Mouse (Mus musculus) limb, embryonic 12.5 days (tissue): ENCODE measurements around the gene Hmgb1. TPM values are rescaled to one million over a fixed set of nuclear protein-coding genes. Genes with fewer than 3 reads are reported as not detected.
"Not testable (repeated sequence)": the region's sequence is repeated elsewhere in the genome, so short reads cannot be mapped to it uniquely, and the experiment has no call there.

Source experiments
- ATAC-seq: fragments of 200-750 bp; cut with Nextera tagmentation; 2 replicates; pipeline ENCODE4 v1.8.0; 2017; ENCODE audit warnings: low read depth, moderate TSS enrichment; ENCODE audit not compliant: insufficient number of reproducible peaks, insufficient read depth, low FRiP score, low TSS enrichment
- H3K27ac ChIP-seq: fragments of 300-500 bp; sonication (generic); 2 replicates; pipeline ENCODE4 v1.5.1; 2016; ENCODE audit warnings: mild to moderate bottlenecking, moderate library complexity
- H3K27me3 ChIP-seq: fragments of 300-500 bp; sonication (generic); 2 replicates; pipeline ENCODE4 v1.6.1; 2016; ENCODE audit warnings: mild to moderate bottlenecking, moderate library complexity
- H3K36me3 ChIP-seq: fragments of 300-500 bp; sonication (generic); 2 replicates; pipeline ENCODE4 v1.6.1; 2016; ENCODE audit warnings: mild to moderate bottlenecking, moderate library complexity
- H3K4me1 ChIP-seq: fragments of 300-500 bp; sonication (generic); replicated peaks from 2 replicates; pipeline ENCODE4 v1.6.1; 2016
- H3K4me2 ChIP-seq: fragments of 300-500 bp; sonication (generic); 2 replicates; pipeline ENCODE4 v1.6.1; 2016; ENCODE audit warnings: mild to moderate bottlenecking, moderate library complexity
- H3K4me3 ChIP-seq: fragments of 300-500 bp; sonication (generic); replicated peaks from 2 replicates; pipeline ENCODE4 v1.5.1; 2016; ENCODE audit warnings: mild to moderate bottlenecking
- H3K9ac ChIP-seq: fragments of 300-500 bp; sonication (generic); replicated peaks from 2 replicates; pipeline ENCODE4 v1.6.1; 2016; ENCODE audit warnings: mild to moderate bottlenecking, moderate library complexity
- H3K9me3 ChIP-seq: fragments of 300-500 bp; sonication (generic); 2 replicates; pipeline ENCODE4 v1.6.1; 2016; ENCODE audit warnings: mild to moderate bottlenecking, moderate library complexity
- WGBS: fragments of 180-500 bp; shearing (Covaris S2); methylation state at CpG from one replicate; pipeline ENCODE4 v1.1.7; 2016; 5-methylcytosine and 5-hydroxymethylcytosine counted together
- polyA plus RNA-seq: library from polyadenylated mRNA; unstranded; fragments of >200 nt; fragmentation: Nextera tagmentation; extraction: Ambion mirVana; gene quantifications from 2 replicates; pipeline ENCODE4 v1.2.1, GENCODE M21; 2016

The Hmgb1 gene
- polyA plus RNA-seq, 1 experiment from 2014 or later: 2,010 TPM

DNA sequence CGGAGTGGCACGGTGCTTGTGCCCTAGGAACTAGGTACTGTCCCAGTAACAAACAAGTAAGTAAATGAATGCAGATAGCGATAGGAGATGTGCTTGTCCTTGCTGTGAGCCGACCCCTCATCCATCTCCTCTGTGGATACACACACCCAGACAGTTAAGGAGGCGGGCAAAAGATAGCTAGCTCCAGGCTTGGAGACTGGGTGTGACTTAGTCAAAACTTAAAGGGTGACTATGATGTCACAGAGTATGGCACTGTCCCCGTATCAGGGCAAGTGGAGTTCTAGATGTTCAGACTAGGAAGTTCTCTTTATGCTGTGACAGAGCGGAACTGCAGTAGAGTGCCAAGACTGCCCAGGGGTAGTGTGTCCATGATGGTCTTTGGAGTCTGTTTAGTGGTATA lies 37.6 kb downstream of the Hmgb1 start:
- Histone ChIP-seq H3K4me3 (no peak overlapping the region), H3K36me3 (no peaks in the 10 kb centered on the region), H3K27me3 (no peaks in the 10 kb centered on the region), H3K9ac (no peak overlapping the region), H3K4me2 (no peak overlapping the region), H3K27ac (no peak overlapping the region), H3K9me3 (0 out of 2 replicates have a peak, but pooled peaks cover 3% of the 10 kb centered on the region), H3K4me1 (peaks cover 12% of the 10 kb centered on the region)
- ATAC-seq: no peak
- WGBS: 86% methylated on average over 7 of the region's 7 CpGs

DNA sequence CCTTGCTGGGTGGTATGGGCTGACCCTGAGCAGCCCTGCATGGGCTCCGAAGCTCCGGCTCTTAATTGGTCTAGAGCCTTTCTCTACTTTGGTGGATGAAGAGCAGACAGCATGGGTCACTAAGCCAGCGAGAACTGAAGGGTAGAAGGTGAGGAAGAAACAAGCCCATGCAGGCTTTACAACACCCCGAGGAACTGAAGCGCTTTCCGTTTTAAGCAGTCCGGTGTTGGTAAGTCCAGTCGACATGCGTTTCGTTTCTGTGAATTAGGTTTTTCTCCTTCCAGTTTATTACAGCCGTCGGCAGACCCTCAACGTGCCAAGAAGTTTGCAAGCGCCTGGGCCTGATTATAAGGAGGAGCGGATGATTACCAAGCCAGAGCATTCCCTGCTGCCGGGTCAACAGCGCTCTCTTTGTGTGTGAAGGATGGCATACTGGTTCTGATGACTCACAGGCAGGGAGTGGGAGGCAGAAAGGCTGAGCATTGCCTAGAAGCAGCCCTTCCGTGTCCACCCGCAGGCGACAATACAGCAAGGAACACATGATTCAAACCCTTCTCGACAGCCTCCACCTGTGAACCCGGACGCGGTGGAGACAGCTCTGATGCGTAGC lies 40.4 kb downstream of the Hmgb1 start:
- peak overlapping the region; percentile 70 for H3K27ac ChIP-seq
- H3K4me1 ChIP-seq: peaks cover 12% of the 10 kb centered on the region
- H3K27me3 ChIP-seq: no peaks in the 10 kb centered on the region
- 40% methylated on average over 25 of the region's 25 CpGs for WGBS
- H3K9me3 ChIP-seq: no peaks in the 10 kb centered on the region
- H3K4me3 ChIP-seq: no peak overlapping the region
- H3K4me2 ChIP-seq: peak overlapping the region; percentile 39
- H3K9ac ChIP-seq: no peak overlapping the region
- ATAC-seq: no peak
- no peaks in the 10 kb centered on the region for H3K36me3 ChIP-seq

DNA sequence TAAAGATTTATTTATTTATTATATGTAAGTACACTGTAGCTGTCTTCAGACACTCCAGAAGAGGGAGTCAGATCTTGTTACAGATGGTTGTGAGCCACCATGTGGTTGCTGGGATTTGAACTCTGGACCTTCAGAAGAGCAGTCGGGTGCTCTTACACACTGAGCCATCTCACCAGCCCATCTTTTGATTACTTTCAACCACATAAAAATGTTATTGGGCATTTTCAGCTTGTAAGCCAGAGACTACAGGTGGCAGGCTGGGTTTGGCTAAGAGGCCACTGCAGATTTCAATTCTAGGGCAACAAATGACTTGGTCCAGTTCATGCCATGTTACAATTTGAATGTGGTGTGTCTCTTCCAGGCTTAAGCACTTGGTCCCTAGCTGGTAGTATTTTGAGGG lies 43.1 kb downstream of the Hmgb1 start:
- WGBS: 84% methylated on average over 1 of the region's 1 CpGs
- not testable (repeated sequence) for ATAC-seq, H3K36me3 ChIP-seq, H3K27ac ChIP-seq, H3K4me2 ChIP-seq, H3K9ac ChIP-seq, H3K27me3 ChIP-seq, H3K4me3 ChIP-seq, H3K9me3 ChIP-seq
- peaks cover 19% of the 10 kb centered on the region for H3K4me1 ChIP-seq

DNA sequence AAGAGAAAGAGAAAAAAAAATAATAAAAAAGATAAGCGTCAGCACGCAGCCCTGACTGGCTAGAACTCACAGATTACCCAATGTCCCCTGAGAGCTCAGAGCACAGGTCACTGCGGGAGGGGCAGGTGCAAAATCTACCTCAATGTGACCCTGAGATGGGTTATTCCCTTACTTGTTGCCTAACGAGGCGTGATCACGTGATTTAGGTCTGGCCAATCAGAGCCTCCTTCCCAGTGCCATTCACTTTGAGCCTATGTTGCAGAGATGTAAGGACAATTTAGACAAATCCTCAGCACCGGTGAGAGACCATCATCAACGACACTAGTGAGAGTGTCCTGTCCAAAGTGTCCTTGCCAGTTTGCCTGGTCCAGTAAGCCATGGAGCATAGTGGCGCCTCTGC lies 44.0 kb downstream of the Hmgb1 start:
- Histone ChIP-seq H3K27me3 (no peaks in the 10 kb centered on the region), H3K9me3 (no peaks in the 10 kb centered on the region), H3K4me1 (peaks cover 19% of the 10 kb centered on the region), H3K36me3 (no peaks in the 10 kb centered on the region), H3K4me3 (no peak overlapping the region), H3K4me2 (no peak overlapping the region), H3K27ac (no peak overlapping the region), H3K9ac (no peak overlapping the region)
- no peak for ATAC-seq
- 65% methylated on average over 9 of the region's 9 CpGs for WGBS

DNA sequence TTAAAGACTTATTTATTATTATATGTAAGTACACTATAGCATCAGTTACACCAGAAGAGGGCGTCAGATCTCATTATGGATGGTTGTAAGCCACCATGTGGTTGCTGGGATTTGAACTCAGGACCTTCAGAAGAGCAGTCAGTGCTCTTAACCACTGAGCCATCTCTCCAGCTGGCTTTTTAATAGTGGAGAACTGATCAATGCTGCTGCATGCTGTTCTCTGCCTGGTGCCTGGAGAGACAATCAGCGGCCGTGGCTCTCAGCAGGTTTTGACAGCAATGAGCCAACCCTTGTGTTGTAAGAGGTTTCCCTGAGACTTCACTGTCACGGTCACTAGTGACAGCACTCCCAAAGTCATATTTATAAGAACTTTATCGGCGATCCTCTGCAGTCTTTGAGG lies 46.2 kb downstream of the Hmgb1 start:
- ATAC-seq: not testable (repeated sequence)
- WGBS: 84% methylated on average over 6 of the region's 6 CpGs

DNA sequence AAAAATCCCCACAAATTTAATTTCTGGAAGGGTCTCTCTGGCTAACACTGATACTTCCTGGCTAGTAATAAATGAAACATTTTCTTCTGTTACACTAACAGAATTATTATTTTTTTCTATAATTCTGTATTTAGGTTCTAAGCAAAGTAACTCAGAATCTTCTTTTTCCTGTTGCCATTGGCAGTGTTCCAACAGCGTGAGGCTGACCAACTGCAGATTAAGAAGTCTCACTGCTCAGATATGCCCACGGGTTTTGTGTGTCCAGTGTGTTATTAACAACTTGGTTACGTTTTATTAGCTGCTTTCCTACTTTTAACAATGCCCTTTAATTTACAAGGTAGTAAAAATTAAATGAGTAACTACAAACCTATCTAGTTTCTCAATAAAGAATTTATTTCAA lies 46.8 kb downstream of the Hmgb1 start:
- Histone ChIP-seq H3K9ac (no peak overlapping the region), H3K9me3 (no peaks in the 10 kb centered on the region), H3K4me3 (no peak overlapping the region), H3K4me1 (peaks cover 15% of the 10 kb centered on the region), H3K27ac (no peak overlapping the region; the same call in 1 of the 2 replicates), H3K36me3 (no peaks in the 10 kb centered on the region), H3K4me2 (no peak overlapping the region), H3K27me3 (no peaks in the 10 kb centered on the region)
- WGBS: 35% methylated on average over 3 of the region's 3 CpGs
- no peak for ATAC-seq

More for the DNA sequence above, 46.2 kb downstream of the Hmgb1 start:
- not testable (repeated sequence) for H3K27me3 ChIP-seq, H3K4me2 ChIP-seq, H3K4me3 ChIP-seq, H3K9me3 ChIP-seq, H3K9ac ChIP-seq, H3K36me3 ChIP-seq, H3K27ac ChIP-seq
- H3K4me1 ChIP-seq: peaks cover 10% of the 10 kb centered on the region

DNA sequence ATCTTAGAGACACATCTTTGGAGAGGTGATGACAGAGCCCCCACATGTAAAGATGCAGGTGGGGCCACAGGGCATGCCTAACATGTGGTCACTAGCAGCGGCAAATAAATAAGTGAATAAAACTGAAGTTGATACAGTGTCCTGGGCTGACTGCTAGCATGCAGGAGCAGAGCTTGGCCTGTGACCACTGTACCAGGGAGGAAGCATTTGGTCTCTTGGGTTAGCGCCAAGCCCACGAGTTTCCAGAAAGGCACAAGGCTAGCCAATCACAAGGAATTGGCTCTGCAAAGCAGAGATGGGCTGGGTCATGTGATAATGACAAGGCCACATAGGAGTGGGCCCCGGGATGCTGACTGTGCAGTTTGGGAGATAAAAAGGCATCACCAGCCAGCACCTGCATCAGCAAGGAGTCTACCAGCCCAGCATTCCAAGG lies 47.3 kb downstream of the Hmgb1 start:
- no peaks in the 10 kb centered on the region for H3K36me3 ChIP-seq
- no peaks in the 10 kb centered on the region for H3K27me3 ChIP-seq
- 70% methylated on average over 4 of the region's 4 CpGs for WGBS
- no peak overlapping the region for H3K4me3 ChIP-seq
- ATAC-seq: no peak
- H3K9ac ChIP-seq: no peak overlapping the region
- H3K27ac ChIP-seq: peak overlapping the region; percentile 35; the same call in 1 of the 2 replicates
- no peaks in the 10 kb centered on the region for H3K9me3 ChIP-seq
- H3K4me1 ChIP-seq: peaks cover 19% of the 10 kb centered on the region
- no peak overlapping the region for H3K4me2 ChIP-seq

DNA sequence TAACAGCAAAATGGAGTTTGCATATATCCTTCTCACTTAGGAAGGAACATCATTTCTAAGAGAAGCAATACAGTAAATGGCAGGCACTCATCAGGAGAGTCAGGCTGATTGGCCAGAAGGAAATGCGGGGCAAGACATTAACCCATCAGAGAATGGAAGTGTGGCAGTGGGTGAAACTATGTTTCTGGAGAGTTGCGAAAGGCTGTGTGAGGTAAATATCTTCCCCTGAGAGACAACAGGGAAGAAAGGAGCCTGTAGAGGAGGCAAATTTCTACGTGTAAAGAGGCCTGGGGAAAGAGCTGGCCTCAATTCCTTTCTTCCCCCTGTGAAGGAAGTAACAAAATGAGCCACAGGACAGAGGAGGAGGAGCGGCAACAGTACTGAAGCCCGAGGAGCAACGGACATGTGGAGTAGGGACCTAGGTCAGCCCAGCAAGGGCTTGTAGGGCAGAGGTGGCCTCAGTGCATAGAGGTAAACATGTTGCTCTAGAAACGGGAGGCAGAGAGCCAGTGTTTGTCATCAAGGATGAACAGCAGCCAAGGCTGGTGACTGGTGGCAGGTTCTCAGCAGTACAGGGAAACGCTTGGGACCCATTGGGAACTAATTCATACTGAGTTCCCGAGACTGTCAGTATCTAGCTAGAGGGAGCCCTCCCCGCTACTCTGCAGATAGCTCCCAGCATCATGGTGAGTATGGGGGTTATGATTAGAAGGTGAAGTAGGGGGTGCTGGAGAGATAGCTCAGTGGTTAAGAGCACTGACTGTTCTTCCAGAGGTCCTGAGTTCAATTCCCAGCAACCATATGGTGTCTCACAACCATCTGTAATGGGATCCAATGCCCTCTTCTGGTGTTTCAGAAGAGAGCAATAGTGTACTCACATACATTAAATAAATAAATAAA lies 48.6 kb downstream of the Hmgb1 start:
- 80% methylated on average over 10 of the region's 10 CpGs for WGBS
- ATAC-seq: no peak

DNA sequence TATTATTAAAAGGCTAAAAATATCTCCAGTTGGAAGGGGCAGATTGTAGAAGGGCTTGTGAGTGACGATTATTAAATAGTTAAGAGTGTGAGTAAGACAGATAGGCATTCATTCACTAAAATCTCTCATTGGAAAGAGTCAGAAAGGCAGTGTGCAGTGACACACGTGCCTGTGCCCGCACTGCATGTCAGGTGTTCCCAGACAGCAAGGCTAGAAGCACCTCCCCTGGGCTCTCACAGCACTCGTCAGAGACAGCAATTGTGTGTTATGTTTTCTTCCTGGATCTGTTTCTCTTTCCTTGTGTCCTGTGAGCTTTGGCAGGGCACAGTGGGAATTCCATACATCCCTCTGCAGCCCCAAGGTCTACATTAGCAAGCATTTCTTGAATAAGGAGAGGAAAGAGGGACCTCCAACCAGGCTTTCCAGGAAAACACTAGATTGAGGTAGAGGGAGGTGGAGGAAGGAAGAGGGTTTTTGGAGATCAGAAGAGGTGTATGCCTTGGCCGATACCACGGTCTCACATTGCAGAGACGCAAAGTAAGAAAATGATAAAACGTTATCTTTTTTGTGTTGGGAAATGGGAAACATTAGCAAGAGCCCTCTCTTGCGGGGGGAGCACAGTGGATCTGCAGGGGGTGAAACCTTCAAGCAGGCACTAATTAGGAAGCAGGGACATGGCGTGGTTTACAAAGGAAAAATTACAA lies 49.4 kb downstream of the Hmgb1 start:
- Histone ChIP-seq H3K36me3 (no peaks in the 10 kb centered on the region), H3K9me3 (no peaks in the 10 kb centered on the region), H3K27me3 (no peaks in the 10 kb centered on the region), H3K9ac (no peak overlapping the region), H3K4me2 (no peak overlapping the region), H3K4me3 (no peak overlapping the region), H3K4me1 (peaks cover 25% of the 10 kb centered on the region), H3K27ac (no peak overlapping the region)
- no peak for ATAC-seq
- WGBS: 75% methylated on average over 10 of the region's 10 CpGs

More for the DNA sequence above, 48.6 kb downstream of the Hmgb1 start:
- no peaks in the 10 kb centered on the region for H3K27me3 ChIP-seq
- H3K4me1 ChIP-seq: peaks cover 22% of the 10 kb centered on the region
- no peaks in the 10 kb centered on the region for H3K9me3 ChIP-seq
- H3K9ac ChIP-seq: no peak overlapping the region
- no peaks in the 10 kb centered on the region for H3K36me3 ChIP-seq
- no peak overlapping the region for H3K4me3 ChIP-seq
- no peak overlapping the region for H3K4me2 ChIP-seq
- no peak overlapping the region for H3K27ac ChIP-seq

DNA sequence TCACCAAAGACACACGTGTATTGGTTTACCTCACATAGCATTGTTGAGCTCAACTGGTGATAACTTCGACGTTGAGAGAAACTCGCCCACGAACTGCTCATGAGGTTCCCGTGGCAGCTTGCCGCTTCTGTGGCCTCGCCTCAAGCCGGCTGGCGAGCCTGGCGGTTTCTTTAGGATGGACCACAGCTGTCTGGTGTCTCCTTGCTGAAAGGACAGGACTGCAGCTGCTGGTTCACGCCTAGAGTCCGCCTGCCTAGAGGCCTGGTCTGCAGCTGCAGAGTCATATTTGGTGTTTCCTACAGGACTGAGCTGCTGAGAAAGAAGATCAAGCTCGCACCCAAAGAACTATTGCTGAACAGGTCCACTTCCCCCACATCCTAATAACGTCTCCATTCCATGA lies 55.8 kb downstream of the Hmgb1 start:
- no peak overlapping the region for H3K27ac ChIP-seq
- H3K27me3 ChIP-seq: no peaks in the 10 kb centered on the region
- 86% methylated on average over 15 of the region's 15 CpGs for WGBS
- ATAC-seq: no peak
- no peak overlapping the region for H3K9ac ChIP-seq
- H3K4me1 ChIP-seq: peaks cover 22% of the 10 kb centered on the region
- no peaks in the 10 kb centered on the region for H3K9me3 ChIP-seq
- H3K4me2 ChIP-seq: no peak overlapping the region
- no peak overlapping the region for H3K4me3 ChIP-seq
- no peaks in the 10 kb centered on the region for H3K36me3 ChIP-seq

DNA sequence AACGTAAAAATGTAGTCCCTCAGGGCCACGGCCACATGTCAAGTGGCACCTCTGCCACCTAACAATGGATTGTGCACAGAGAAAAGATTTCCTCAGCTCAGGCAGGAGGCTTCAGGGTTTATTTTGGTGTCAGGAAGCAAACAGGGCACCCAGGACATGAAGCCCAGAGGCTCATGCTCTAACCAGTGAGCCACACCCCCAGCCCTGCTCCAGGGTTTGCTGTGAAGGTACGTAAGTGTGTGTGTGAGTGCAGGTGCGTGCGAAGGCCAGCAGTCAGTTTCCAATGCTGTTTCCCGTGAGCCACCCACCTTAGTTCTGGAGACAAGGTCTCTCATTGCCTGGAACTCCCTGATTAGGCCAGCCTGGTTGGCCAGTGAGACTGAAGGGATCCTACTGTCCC lies 60.5 kb downstream of the Hmgb1 start:
- Histone ChIP-seq H3K27ac (no peak overlapping the region), H3K27me3 (no peaks in the 10 kb centered on the region), H3K9ac (no peak overlapping the region), H3K36me3 (no peaks in the 10 kb centered on the region), H3K4me1 (peaks cover 5% of the 10 kb centered on the region; the same call in 1 of the 2 replicates), H3K4me2 (no peak overlapping the region), H3K9me3 (no peaks in the 10 kb centered on the region), H3K4me3 (no peak overlapping the region)
- 85% methylated on average over 6 of the region's 6 CpGs for WGBS
- no peak for ATAC-seq
